Mouse (Mus musculus) kidney, postnatal 0 days (tissue): ENCODE measurements around the gene Uqcrh. TPM values are rescaled to one million over a fixed set of nuclear protein-coding genes. Genes with fewer than 3 reads are reported as not detected.

Experiments
- ATAC-seq: fragments of 200-750 bp; cut with Nextera tagmentation; replicated peaks from 2 replicates; pipeline ENCODE4 v1.8.0; 2017; ENCODE audit warnings: low read depth, moderate number of reproducible peaks, moderate TSS enrichment, moderate library complexity; ENCODE audit not compliant: low FRiP score
- DNase-seq: peaks from one replicate; pipeline ENCODE4 v3.0.0-alpha.2; 2016; ENCODE audit warnings: low spot score
- H3K27ac ChIP-seq: fragments of 300-500 bp; sonication (generic); 2 replicates; pipeline ENCODE4 v1.5.1; 2014; ENCODE audit warnings: mild to moderate bottlenecking
- H3K27me3 ChIP-seq: fragments of 300-500 bp; sonication (generic); 2 replicates; pipeline ENCODE4 v1.6.1; 2014; ENCODE audit warnings: low read length, mixed read lengths; ENCODE audit not compliant: insufficient read depth
- H3K36me3 ChIP-seq: fragments of 300-500 bp; sonication (generic); 2 replicates; pipeline ENCODE4 v1.6.1; 2014; ENCODE audit warnings: low read length, mixed read lengths; ENCODE audit not compliant: insufficient read depth
- H3K4me1 ChIP-seq: fragments of 300-500 bp; sonication (generic); replicated peaks from 2 replicates; pipeline ENCODE4 v1.6.1; 2014; ENCODE audit warnings: antibody characterized with exemption, low read length, mixed read lengths; ENCODE audit not compliant: insufficient read depth
- H3K4me2 ChIP-seq: fragments of 300-500 bp; sonication (generic); 2 replicates; pipeline ENCODE4 v1.6.1; 2014; ENCODE audit warnings: mild to moderate bottlenecking, low read length, moderate library complexity, mixed read lengths
- H3K4me3 ChIP-seq: fragments of 300-500 bp; sonication (generic); replicated peaks from 2 replicates; pipeline ENCODE4 v1.5.1; 2014; ENCODE audit warnings: low read depth, low read length
- H3K9ac ChIP-seq: fragments of 300-500 bp; sonication (generic); 2 replicates; pipeline ENCODE4 v1.6.1; 2014; ENCODE audit warnings: low read depth, low read length
- H3K9me3 ChIP-seq: fragments of 300-500 bp; sonication (generic); replicated peaks from 2 replicates; pipeline ENCODE4 v1.6.1; 2016; ENCODE audit warnings: low read length, inconsistent platforms, mixed read lengths
- CTCF ChIP-seq: IDR thresholded peaks from 2 replicates; pipeline ENCODE4 v1.5.1; 2016; ENCODE audit warnings: antibody characterized with exemption, low read depth, mild to moderate bottlenecking, moderate library complexity
- WGBS: fragments of 180-500 bp; shearing (Covaris S2); extraction: QIAGEN DNeasy Blood & Tissue Kit; methylation state at CpG from one replicate; pipeline ENCODE4 v1.1.7; 2014; 5-methylcytosine and 5-hydroxymethylcytosine counted together
- polyA plus RNA-seq: library from polyadenylated mRNA; unstranded; fragments of >200 nt; fragmentation: Nextera tagmentation; extraction: Ambion mirVana; gene quantifications from 2 replicates; pipeline ENCODE4 v1.2.1, GENCODE M21; 2015

The Uqcrh gene
- polyA plus RNA-seq, 1 experiment from 2014 or later, result 954 TPM

DNA sequence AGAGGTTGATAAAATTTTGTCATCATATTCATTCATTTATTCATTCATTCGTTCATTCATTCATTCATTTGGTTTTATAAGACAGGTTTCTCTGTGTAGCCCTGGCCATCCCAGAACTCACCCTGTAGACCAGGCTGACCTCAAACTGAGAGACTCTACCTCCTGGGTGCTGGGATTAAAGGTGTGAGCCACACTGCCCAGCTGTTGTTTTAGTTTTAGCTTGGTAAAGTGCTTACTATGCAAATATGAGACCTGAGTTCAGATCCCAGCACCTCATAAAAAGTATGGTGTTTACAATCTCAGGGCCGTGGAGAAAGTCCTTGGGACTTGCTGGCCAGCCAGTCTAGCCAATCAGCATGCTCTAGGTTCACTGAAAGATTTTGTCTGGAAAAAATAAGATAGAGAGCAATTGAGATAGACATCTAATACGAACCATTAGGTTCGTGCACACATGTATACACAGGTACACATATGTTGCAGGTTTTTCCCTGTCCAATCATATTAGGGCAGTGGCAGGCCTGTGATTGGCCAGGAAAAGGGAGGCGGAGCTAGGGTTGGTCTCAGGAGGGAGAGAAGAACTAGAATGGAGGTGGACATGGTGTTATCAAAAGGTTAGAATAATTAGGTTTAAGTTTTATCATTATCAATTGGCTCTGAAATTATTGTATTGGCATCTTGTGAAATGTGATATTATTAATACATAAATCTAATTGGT lies 15.7 kb downstream of the Uqcrh start:
- ATAC-seq, result no peak
- H3K4me1 ChIP-seq, result no peaks in the 10 kb centered on the region
- no peak overlapping the region for H3K27ac ChIP-seq
- no peak overlapping the region for H3K9ac ChIP-seq
- no peaks in the 10 kb centered on the region for H3K27me3 ChIP-seq
- no peaks in the 10 kb centered on the region for H3K36me3 ChIP-seq
- WGBS, result 73% methylated on average over 5 of the region's 5 CpGs
- no peak for DNase-seq
- no peak overlapping the region for H3K4me2 ChIP-seq
- H3K4me3 ChIP-seq, result no peak overlapping the region
- no peak for TF ChIP-seq CTCF
- no peaks in the 10 kb centered on the region for H3K9me3 ChIP-seq

DNA sequence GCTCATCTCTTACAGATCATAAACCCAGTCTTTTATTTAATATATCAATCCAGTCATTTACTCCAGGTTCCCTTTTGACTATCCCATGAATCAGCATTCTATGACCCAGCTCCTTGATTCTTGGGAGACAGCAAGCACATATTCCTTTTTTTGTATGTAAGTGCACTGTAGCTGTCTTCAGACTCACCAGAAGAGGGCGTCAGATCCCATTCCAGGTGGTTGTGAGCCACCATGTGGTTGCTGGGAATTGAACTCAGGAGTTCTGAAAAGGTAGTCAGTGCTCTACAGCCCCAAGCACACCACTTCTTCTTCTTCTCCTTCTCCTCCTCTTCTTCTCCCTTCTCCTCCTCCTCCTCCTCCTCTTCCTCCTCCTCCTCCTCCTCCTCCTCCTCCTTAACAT lies 17.3 kb downstream of the Uqcrh start:
- H3K4me2 ChIP-seq, result no peak overlapping the region
- H3K4me1 ChIP-seq, result peaks cover under 1% of the 10 kb centered on the region; the same call in 1 of the 2 replicates
- ATAC-seq (no peak), DNase-seq (no peak)
- peak; percentile 23 for TF ChIP-seq CTCF
- WGBS, result 0% methylated on average over 1 of the region's 1 CpGs
- no peak overlapping the region for H3K27ac ChIP-seq
- H3K9me3 ChIP-seq, result no peaks in the 10 kb centered on the region
- no peaks in the 10 kb centered on the region for H3K36me3 ChIP-seq
- no peak overlapping the region for H3K4me3 ChIP-seq
- H3K27me3 ChIP-seq, result no peaks in the 10 kb centered on the region
- no peak overlapping the region for H3K9ac ChIP-seq

DNA sequence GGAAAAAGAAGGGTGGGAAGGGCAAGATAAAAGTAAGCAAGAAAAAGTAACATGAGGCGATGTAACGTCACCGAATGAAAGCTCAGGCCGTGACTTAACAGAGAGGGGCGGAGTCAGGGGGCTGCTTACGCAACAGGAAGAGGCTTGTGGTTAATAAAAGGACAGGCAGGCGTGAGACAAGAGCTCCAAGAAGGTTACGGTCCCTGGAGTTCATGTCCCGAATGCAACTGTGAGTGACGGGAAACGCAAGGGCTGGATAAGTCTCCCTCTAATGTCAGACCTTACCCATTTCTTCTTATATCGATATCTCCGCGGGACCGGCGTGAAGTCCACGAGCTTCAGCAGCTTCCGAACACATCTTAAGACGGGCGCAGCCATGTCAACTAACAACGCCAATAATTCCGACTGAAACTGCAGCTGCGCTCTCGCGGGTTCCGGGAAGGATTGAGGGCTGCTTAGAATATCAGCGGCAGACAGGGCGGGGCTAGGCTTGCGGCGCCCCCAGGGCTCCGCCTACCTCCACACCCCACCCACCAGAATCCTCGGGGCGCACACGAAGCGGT lies 21.4 kb downstream of the Uqcrh start, which contains the start of gene Nsun4:
Gene Nsun4 (minus strand): TSS at position 478 of the 563 bp plus-strand sequence.
- Histone ChIP-seq H3K27ac (peak within 1 kb of the TSS; percentile 92), H3K4me1 (peaks cover 5% of the 10 kb centered on the region; the same call in 1 of the 2 replicates), H3K27me3 (no peaks in the 10 kb centered on the region), H3K9ac (peak within 1 kb of the TSS; percentile 66), H3K4me2 (peak within 1 kb of the TSS; percentile 88), H3K9me3 (no peaks in the 10 kb centered on the region), H3K36me3 (no peaks in the 10 kb centered on the region), H3K4me3 (peak within 1 kb of the TSS; percentile 58)
- DNase-seq (peak; percentile 97), ATAC-seq (peak; percentile 91)
- TF ChIP-seq CTCF, result peak; percentile 20; the same call in 1 of the 2 replicates
- 1% methylated on average over 35 of the region's 35 CpGs for WGBS

DNA sequence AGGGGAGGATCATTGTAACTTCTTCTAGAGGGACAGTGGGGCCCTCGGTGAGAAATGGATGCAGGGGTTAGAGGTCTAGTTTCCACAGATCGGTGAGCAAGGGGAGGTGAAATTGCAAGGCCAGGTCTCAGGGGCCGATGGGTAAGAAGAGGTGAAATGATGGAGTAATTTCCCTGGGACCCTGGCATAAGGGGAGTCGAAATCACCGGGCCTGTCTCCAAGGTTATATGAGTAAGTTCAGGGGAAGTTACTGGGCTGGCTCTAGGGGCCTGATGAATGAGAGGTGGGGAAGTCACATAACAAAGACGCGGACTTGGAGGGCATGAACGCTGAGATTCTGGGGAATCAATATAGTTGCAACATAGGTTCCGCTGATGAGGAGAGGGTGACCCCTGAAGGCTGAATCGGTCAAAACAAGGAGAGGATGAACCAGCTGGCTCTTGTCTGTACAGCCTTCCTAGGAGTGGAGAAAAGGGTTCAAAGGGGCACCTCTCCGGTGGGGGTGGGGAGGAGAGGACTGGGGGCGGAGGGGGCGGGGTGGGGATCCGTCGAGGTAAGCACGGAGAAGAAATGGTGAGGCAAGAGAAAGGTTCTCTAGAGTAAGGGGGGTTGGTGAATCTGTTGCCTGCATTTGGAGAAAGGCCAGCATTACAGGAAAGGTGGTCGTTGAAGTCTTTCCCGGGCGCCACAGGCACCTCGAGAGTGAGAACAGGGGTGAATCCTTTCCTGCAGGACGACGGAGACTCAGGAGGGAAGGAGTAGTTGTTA lies 22.2 kb downstream of the Uqcrh start:
- peak overlapping the region; percentile 92 for H3K27ac ChIP-seq
- 2% methylated on average over 21 of the region's 22 CpGs for WGBS
- H3K9me3 ChIP-seq, result no peaks in the 10 kb centered on the region
- H3K27me3 ChIP-seq, result no peaks in the 10 kb centered on the region
- peak overlapping the region; percentile 58 for H3K4me3 ChIP-seq
- DNase-seq (peak; percentile 86), ATAC-seq (peak; percentile 76)
- H3K36me3 ChIP-seq, result 0 out of 2 replicates have a peak, but pooled peaks cover 2% of the 10 kb centered on the region
- peaks cover 5% of the 10 kb centered on the region; the same call in 1 of the 2 replicates for H3K4me1 ChIP-seq
- H3K9ac ChIP-seq, result peak overlapping the region; percentile 66
- H3K4me2 ChIP-seq, result peak overlapping the region; percentile 88
- peak; percentile 53; the same call in 1 of the 2 replicates for TF ChIP-seq CTCF

DNA sequence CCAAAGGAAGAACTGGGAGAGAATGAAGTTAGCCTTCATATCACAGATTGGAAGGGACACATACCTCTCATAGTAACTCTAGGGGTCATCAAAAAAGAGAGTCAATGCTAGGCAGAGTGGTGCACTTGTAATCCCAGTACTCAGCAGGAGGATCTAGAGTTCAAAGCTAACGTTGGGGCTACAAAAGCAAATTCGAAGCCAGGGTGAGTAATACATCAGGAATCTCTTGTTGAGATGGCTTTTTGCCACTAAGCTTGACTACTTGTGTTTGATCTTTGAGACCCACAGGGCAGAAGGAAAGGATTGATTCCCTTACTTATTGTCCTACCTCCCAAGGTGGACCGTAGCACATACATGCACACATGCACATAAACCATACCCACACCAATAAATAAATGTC lies 25.7 kb downstream of the Uqcrh start:
- no peak for TF ChIP-seq CTCF
- Histone ChIP-seq H3K27ac (no peak overlapping the region), H3K4me1 (peaks cover 5% of the 10 kb centered on the region; the same call in 1 of the 2 replicates)

More for the DNA sequence above, 25.7 kb downstream of the Uqcrh start:
- DNase-seq (no peak), ATAC-seq (no peak)
- Histone ChIP-seq H3K9me3 (no peaks in the 10 kb centered on the region), H3K4me2 (no peak overlapping the region), H3K27me3 (no peaks in the 10 kb centered on the region), H3K4me3 (no peak overlapping the region), H3K36me3 (0 out of 2 replicates have a peak, but pooled peaks cover 2% of the 10 kb centered on the region), H3K9ac (no peak overlapping the region)
- WGBS, result 83% methylated on average over 3 of the region's 3 CpGs
